Mouse (Mus musculus) lung, adult 2 months (tissue): ENCODE data around the gene Rnf220.

Experiments
- CTCF ChIP-seq: fragments of 200-500 bp; IDR thresholded peaks from 2 replicates; pipeline ENCODE4 v1.5.1; 2011; ENCODE audit warnings: mild to moderate bottlenecking, low read length, control low read depth; ENCODE audit not compliant: insufficient read depth
- POLR2A ChIP-seq: fragments of 200-500 bp; IDR thresholded peaks from 2 replicates; pipeline ENCODE4 v1.6.1; 2011; ENCODE audit warnings: low read depth, mild to moderate bottlenecking, control low read depth, low read length, borderline replicate concordance; ENCODE audit errors: extremely low read depth

DNA sequence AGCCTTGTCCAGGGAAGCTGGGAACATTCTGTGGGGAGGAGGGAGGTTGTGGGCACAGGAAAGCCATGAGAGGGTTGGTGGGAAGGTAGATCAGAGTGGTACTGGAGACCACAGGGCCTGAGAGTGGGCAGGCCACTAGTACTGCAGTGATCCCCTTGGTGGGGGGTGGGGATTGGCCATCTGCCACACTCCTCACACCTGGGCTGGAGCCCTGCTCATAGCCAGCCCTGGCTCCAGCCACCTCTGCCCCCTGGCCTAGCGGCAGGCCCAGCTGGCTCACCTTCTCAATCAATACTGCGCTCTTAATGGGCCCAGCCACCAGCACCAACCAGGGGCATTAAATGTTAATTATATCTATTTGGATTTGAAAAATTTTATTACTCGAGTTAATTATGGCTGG lies 166.7 kb downstream of the Rnf220 start:
- TF ChIP-seq CTCF (no peak), POLR2A (no peak)
